ENCODE assay signal across 8 mouse cellular contexts in genomic region chr1:160863027-160863426, GRCm38 (mm10). TPM values are rescaled to one million over a fixed set of nuclear protein-coding genes. Genes with fewer than 3 reads are reported as not detected.
DNase-seq lines count a peak whose midpoint lies in the region; ATAC-seq lines count a peak whose summit lies in the region.

No protein-coding gene starts in this region.

- DNase-seq in kidney, adult 11 months = peak; percentile 22
- DNase-seq in CD4-positive, CD25-positive, alpha-beta regulatory T cell, adult 2 months (ENCODE audit: low read depth, low spot score) = peak; percentile 80
- DNase-seq in brain, adult 2 months (ENCODE audit: low read depth, low spot score) = peak; percentile 90
- DNase-seq in forebrain, embryonic 10.5 days (ENCODE audit: extremely low spot score, low spot score) = no peak
- DNase-seq in gastrocnemius, postnatal 36 days = no peak

- ATAC-seq in kidney, embryonic 16.5 days (ENCODE audit: low FRiP score, low TSS enrichment) = no peak
- peak; percentile 59; the same call in 1 of the 2 replicates for ATAC-seq in intestine, embryonic 15.5 days
- ATAC-seq in megakaryocyte, adult 5-6 weeks (ENCODE audit: poor library complexity, severe bottlenecking) = peak; percentile 78

- no peaks in the 10 kb centered on the region for H3K36me3 ChIP-seq in kidney, embryonic 16.5 days (ENCODE audit: insufficient read depth, low read length)
- H3K36me3 ChIP-seq in intestine, embryonic 15.5 days = no peaks in the 10 kb centered on the region
- H3K36me3 ChIP-seq in forebrain, embryonic 10.5 days (replicated peaks) = no peaks in the 10 kb centered on the region

- no peaks in the 10 kb centered on the region for H3K9me3 ChIP-seq in kidney, embryonic 16.5 days (ENCODE audit: low read length)
- no peaks in the 10 kb centered on the region for H3K9me3 ChIP-seq in intestine, embryonic 15.5 days
- no peaks in the 10 kb centered on the region for H3K9me3 ChIP-seq in forebrain, embryonic 10.5 days

- H3K4me1 ChIP-seq in kidney, embryonic 16.5 days (ENCODE audit: insufficient read depth, low read length) = no peaks in the 10 kb centered on the region
- H3K4me1 ChIP-seq in intestine, embryonic 15.5 days (replicated peaks) = no peaks in the 10 kb centered on the region
- no peaks in the 10 kb centered on the region for H3K4me1 ChIP-seq in forebrain, embryonic 10.5 days

- H3K27me3 ChIP-seq in kidney, embryonic 16.5 days (ENCODE audit: insufficient read depth, low read length) = no peaks in the 10 kb centered on the region
- no peaks in the 10 kb centered on the region for H3K27me3 ChIP-seq in intestine, embryonic 15.5 days (replicated peaks)
- H3K27me3 ChIP-seq in forebrain, embryonic 10.5 days (ENCODE audit: poor library complexity, severe bottlenecking) = no peaks in the 10 kb centered on the region

- no peak overlapping the region for H3K4me2 ChIP-seq in kidney, embryonic 16.5 days (replicated peaks; ENCODE audit: low read depth, low read length)
- H3K4me2 ChIP-seq in intestine, embryonic 15.5 days (replicated peaks) = no peak overlapping the region

- intact Hi-C loops in gastrocnemius, postnatal 36 days (cut with DNase I) = no loop called here

- no peak overlapping the region for H3K9ac ChIP-seq in kidney, embryonic 16.5 days (replicated peaks; ENCODE audit: low read length)
- H3K9ac ChIP-seq in intestine, embryonic 15.5 days = no peak overlapping the region

- H3K27ac ChIP-seq in kidney, embryonic 16.5 days (ENCODE audit: low read length) = no peak overlapping the region
- no peak overlapping the region for H3K27ac ChIP-seq in intestine, embryonic 15.5 days
- no peak overlapping the region for H3K27ac ChIP-seq in forebrain, embryonic 10.5 days

- WGBS in kidney, embryonic 16.5 days = 60% methylated on average over 4 of the region's 4 CpGs
- 53% methylated on average over 4 of the region's 4 CpGs for WGBS in intestine, embryonic 15.5 days
- WGBS in forebrain, embryonic 10.5 days = 74% methylated on average over 4 of the region's 4 CpGs

- no peak overlapping the region for H3K4me3 ChIP-seq in kidney, embryonic 16.5 days (ENCODE audit: low read length)
- no peak overlapping the region for H3K4me3 ChIP-seq in intestine, embryonic 15.5 days (replicated peaks)
- H3K4me3 ChIP-seq in forebrain, embryonic 10.5 days = no peak overlapping the region

RNA-seq across cellular contexts. Expression of gene Rc3h1, which starts 43.2 kb away (rescaled TPM):
- polyA plus RNA-seq in kidney, embryonic 16.5 days (2015; fragmentation: Nextera tagmentation; extraction: Ambion mirVana) = 7.0 and 7.6 TPM in 2 replicates
- 7.5 and 8.0 TPM in 2 replicates for polyA plus RNA-seq in intestine, embryonic 15.5 days (2015; fragmentation: Nextera tagmentation; extraction: Ambion mirVana)
- total RNA-seq in megakaryocyte, adult 5-6 weeks (2015) = 28.8 and 33.1 TPM in 2 replicates
- total RNA-seq in megakaryocyte, adult 5-6 weeks (2017) = 15.3 and 17.4 TPM in 2 replicates
- 7.1 and 7.6 TPM in 2 replicates for polyA plus RNA-seq in forebrain, embryonic 10.5 days (2016; fragmentation: Nextera tagmentation; extraction: Ambion mirVana)
- total RNA-seq in gastrocnemius, postnatal 36 days (2021) = 10 to 100 TPM; 25.1 to 28.3 TPM

Comparison
In these comparisons a context has a peak if more than half of its experiments do, and no peak if none do; other contexts are left out.
1. DNase-seq: peak in kidney, adult 11 months (single experiment), CD4-positive, CD25-positive, alpha-beta regulatory T cell, adult 2 months (single experiment) and brain, adult 2 months (single experiment); none in forebrain, embryonic 10.5 days (single experiment) and gastrocnemius, postnatal 36 days (0 of 2).